Mouse (Mus musculus) spleen, adult 2 months (tissue): ENCODE data around the gene Arf1. TPM values are rescaled to one million over a fixed set of nuclear protein-coding genes. Genes with fewer than 3 reads are reported as not detected.

ENCODE experiments used
- DNase-seq, 2 experiments: peaks; one replicate each; pipeline versions ENCODE4 v3.0.0 to v3.0.0-alpha.2; 2012 to 2021; ENCODE audit warnings: low spot score in 2 of 2, low read depth in 1 of 2
- H3K27ac ChIP-seq: fragments of 200-500 bp; 2 replicates; pipeline ENCODE4 v1.5.1; 2012; ENCODE audit warnings: low read length, inconsistent platforms; ENCODE audit not compliant: insufficient read depth
- H3K27me3 ChIP-seq: fragments of 200-500 bp; 2 replicates; pipeline ENCODE4 v1.6.1; 2012; ENCODE audit warnings: mild to moderate bottlenecking, moderate library complexity, low read length, inconsistent platforms; ENCODE audit not compliant: control insufficient read depth, insufficient read depth
- H3K36me3 ChIP-seq: fragments of 200-500 bp; 2 replicates; pipeline ENCODE4 v1.6.1; 2012; ENCODE audit warnings: mild to moderate bottlenecking, low read length, inconsistent platforms; ENCODE audit not compliant: control insufficient read depth, insufficient read depth
- H3K4me1 ChIP-seq: fragments of 200-500 bp; 2 replicates; pipeline ENCODE4 v1.6.1; 2011; ENCODE audit warnings: inconsistent platforms; ENCODE audit not compliant: control insufficient read depth, insufficient read depth, insufficient read length
- H3K4me3 ChIP-seq: fragments of 200-500 bp; 2 replicates; pipeline ENCODE4 v1.5.1; 2011; ENCODE audit warnings: mild to moderate bottlenecking, inconsistent platforms; ENCODE audit not compliant: insufficient read depth, insufficient read length; ENCODE audit errors: extremely low read depth
- CTCF ChIP-seq: fragments of 200-500 bp; IDR thresholded peaks from 2 replicates; pipeline ENCODE4 v1.5.1; 2011; ENCODE audit warnings: mild to moderate bottlenecking, inconsistent platforms; ENCODE audit not compliant: insufficient read depth, insufficient read length, insufficient replicate concordance; ENCODE audit errors: extremely low read depth
- POLR2A ChIP-seq: fragments of 200-500 bp; IDR thresholded peaks from 2 replicates; pipeline ENCODE4 v1.6.1; 2011; ENCODE audit warnings: low read depth, low read length, inconsistent platforms
- WGBS: fragments of 180-500 bp; shearing (Covaris S2); methylation state at CpG from one replicate; pipeline ENCODE4 v1.1.7; 2018; 5-methylcytosine and 5-hydroxymethylcytosine counted together
- polyA plus RNA-seq: library from polyadenylated mRNA; depleted of rRNA; stranded (reverse); fragments of >200 nt; gene quantifications from 2 replicates; pipeline ENCODE4 v1.2.3, GENCODE M21; 2012; rRNA removed

The Arf1 gene
- polyA plus RNA-seq, 1 experiment = 252 TPM

GRCm38 (mm10) chr11:59163255-59164236 is 64.5 kb downstream of the Arf1 start, which contains the start of gene Iba57:
TSS of gene Iba57 (minus strand) at chr11:59163739.
- Histone ChIP-seq H3K27ac (peak within 1 kb of the TSS; percentile 99), H3K4me1 (no peaks in the 10 kb centered on the region)

GRCm38 (mm10) chr11:59162443-59163254 is 65.4 kb downstream of the Arf1 start:
- peak overlapping the region; percentile 56 for H3K27ac ChIP-seq
- TF ChIP-seq CTCF (no peak), POLR2A (no peak)
- H3K4me1 ChIP-seq = no peaks in the 10 kb centered on the region
- H3K4me3 ChIP-seq = peak overlapping the region; percentile 53
- H3K36me3 ChIP-seq = peaks cover 11% of the 10 kb centered on the region
- DNase-seq = no peak
- H3K27me3 ChIP-seq = no peaks in the 10 kb centered on the region
- 49% methylated on average over 9 of the region's 9 CpGs for WGBS

More at GRCm38 (mm10) chr11:59163255-59164236, 64.5 kb downstream of the Arf1 start, which contains the start of gene Iba57:
- 2% methylated on average over 68 of the region's 68 CpGs for WGBS
- DNase-seq = peak; percentile 95 to 97
- H3K36me3 ChIP-seq = peaks cover 3% of the 10 kb centered on the region; the same call in 1 of the 2 replicates
- TF ChIP-seq POLR2A = peak; percentile 86
- TF ChIP-seq CTCF = no peak
- H3K27me3 ChIP-seq = no peaks in the 10 kb centered on the region
- peak within 1 kb of the TSS; percentile 95 for H3K4me3 ChIP-seq

Other genes starting within 250 kb of the Arf1 start
- gene Obscn, start 91.9 kb downstream of the Arf1 start, polyA plus RNA-seq = 1.2 and 1.6 TPM in 2 replicates
- gene Iba57, start 64.5 kb downstream of the Arf1 start, polyA plus RNA-seq = 6.3 and 6.5 TPM in 2 replicates
- 3.4 and 4.1 TPM in 2 replicates for gene Gjc2, start 45.1 kb downstream of the Arf1 start, polyA plus RNA-seq
- gene Guk1, start 36.1 kb downstream of the Arf1 start, polyA plus RNA-seq = 40.9 and 52.3 TPM in 2 replicates
- 16.1 and 21.8 TPM in 2 replicates for gene Mrpl55, start 25.8 kb downstream of the Arf1 start, polyA plus RNA-seq
- gene 2310033P09Rik, start 19.9 kb downstream of the Arf1 start, polyA plus RNA-seq = 19.9 and 25.0 TPM in 2 replicates
- gene Wnt3a, start 62.5 kb upstream of the Arf1 start, polyA plus RNA-seq = 0.04 TPM in 1 of 2 replicates, not detected in the other
- 0.33 and 0.40 TPM in 2 replicates for gene Wnt9a, start 78.7 kb upstream of the Arf1 start, polyA plus RNA-seq
- gene Prss38, start 147.4 kb upstream of the Arf1 start, polyA plus RNA-seq = not detected in 2 replicates
- gene Jmjd4, start 221.8 kb upstream of the Arf1 start, polyA plus RNA-seq = 4.6 and 4.7 TPM in 2 replicates
- gene Snap47, start 222.9 kb upstream of the Arf1 start, polyA plus RNA-seq = 10.8 and 12.2 TPM in 2 replicates
- gene Zfp867, start 244.2 kb upstream of the Arf1 start, polyA plus RNA-seq = 0.09 and 0.25 TPM in 2 replicates